Mouse (Mus musculus): Measurements from ENCODE around the gene Mapk8ip1.
A peak's percentile ranks its signal among the peaks of the same experiment; 100 is the strongest.

Gene Mapk8ip1

GRCm38 (mm10) chr2:92391116-92391515 is 9.9 kb downstream of the Mapk8ip1 start:
- DNase-seq (ENCODE audit: low spot score in 2 of 2): no peak

DNA sequence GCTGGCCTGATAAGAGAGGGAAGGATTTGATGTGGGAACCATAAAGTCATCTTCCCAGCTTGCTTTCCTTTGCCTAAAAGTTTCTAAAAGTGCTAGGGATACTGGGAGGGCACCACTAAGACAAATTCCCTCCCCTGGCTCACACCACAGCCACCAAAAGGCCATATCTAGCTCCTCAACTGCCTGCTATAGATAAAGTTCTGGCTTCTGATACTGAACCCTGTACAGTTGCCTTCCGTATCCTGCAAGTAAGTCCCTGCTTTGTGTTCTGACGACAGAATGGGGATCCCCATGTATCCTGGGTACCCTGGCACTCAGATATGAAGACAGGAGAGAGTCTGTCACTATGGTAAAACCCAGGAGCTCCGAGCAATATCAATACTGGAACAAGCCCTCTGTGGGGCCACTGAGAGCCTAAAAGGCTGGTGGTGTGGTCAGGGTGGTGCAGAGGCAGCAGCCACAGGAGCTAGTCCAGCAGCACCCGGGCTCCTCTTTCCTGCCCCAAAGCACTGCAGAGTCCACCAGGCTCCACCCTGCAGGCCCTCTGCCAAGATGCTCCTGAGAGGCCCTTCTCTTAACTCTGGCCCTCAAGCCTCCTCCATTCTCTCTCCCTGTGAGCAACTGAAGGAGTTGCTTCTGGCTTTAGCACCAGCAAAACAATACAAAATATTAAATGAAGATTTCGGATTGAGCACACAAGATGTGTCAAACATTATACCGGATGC is 10.7 kb downstream of the Mapk8ip1 start:
- no peak for DNase-seq (ENCODE audit: low spot score in 2 of 2)

GRCm38 (mm10) chr2:92389645-92390044 is 11.4 kb downstream of the Mapk8ip1 start:
- no peak for DNase-seq (ENCODE audit: low spot score in 2 of 2)

DNA sequence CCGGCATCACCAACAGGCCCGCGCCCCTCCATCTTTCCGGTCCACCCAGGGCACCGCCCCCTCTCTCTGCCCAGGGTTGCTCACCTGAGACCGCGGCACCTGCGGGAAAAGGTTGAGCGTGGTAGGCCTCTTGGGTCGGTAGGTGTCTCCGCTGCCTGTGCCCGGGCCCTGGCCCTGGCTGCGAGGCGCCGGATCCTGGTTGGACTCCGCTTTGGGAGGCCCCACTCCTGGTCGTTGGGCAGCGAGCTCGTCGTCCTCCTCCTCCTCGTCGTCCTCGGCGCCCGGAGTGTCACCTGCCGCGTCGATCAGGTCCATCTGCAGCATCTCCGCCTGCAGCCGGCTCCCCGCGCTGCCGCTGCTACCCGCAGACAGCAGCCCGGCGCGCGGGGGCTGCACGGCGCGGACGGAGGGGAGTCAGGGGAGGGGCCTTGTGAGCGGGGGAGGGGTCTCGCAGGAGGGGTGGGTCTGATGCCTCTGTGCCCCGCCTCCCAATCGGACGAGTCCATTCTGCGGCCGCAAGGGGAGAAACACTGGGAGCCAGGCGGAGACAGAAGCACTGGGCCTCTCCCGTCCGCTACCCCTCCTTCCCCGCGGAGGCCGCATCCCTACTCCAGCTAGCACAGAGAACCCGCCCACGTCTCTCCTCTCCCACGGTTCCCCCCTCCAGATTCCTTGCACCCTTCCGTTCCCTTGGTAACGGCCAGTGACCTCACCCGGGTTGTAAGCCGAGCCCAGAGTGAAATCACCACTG is 12.0 kb downstream of the Mapk8ip1 start:
- DNase-seq (ENCODE audit: low spot score in 2 of 2): peak; percentile 23 to 33

DNA sequence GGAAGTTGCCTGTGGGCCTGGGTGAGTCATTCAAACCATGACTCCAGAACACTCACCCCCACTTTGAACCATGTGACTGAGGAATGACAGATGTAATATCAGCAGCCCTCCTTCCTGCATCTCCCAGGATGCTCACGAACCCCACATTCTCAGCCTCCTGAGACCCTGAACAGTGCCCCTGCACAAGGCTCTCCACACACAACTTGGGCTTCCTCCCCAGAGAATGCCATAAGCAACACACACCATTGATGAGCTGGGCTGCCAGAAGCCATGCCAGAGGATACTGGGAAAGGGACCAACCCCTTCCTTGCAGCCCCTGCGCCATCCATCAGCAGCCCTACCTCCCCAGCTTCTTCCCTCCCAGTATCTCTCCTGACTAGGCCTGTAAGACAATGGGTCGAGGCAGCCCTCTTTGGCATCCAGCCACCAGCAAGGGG is 13.0 kb downstream of the Mapk8ip1 start:
- DNase-seq (ENCODE audit: low spot score in 2 of 2): no peak

- DNase-seq (ENCODE audit: low spot score in 2 of 2): no peak
Observed at GRCm38 (mm10) chr2:92387646-92388045, 13.4 kb downstream of the Mapk8ip1 start.

DNA sequence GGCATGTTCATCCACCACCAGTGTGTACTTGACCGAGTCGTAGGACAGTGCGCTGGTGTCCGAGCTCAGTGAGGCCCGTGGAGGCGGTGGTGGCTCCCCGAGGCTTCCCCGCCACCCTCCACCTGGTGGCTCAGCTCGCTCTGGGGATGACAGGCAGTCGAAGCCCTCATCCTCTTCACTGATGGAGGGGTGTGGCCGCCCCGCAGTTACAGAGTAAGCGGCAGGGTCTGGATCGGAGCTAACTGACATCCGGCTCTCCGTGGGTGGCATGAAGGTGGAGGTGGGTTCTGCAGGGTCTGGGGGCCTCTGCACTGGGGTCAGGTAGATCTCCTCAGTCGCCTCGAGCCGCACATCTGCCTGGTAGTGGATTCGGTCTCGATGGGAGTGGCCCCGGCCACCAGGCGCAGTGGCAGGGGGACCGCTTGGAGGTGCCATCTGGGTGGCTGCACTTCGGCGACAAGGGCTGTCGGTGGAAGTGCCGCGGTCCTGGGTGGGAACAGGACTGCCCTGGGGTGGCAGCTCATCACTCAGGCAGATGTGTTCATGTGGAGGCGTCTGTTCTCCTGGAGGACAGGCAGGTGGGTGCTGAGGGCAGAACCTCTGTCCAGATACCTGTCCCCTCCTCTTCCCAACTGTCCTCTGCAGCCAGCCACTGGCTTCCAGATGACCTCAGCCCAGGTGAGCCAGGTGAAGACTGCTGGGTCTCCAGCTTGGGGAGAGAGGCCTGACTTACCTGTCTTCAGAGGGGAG is 14.1 kb downstream of the Mapk8ip1 start:
- DNase-seq (ENCODE audit: low spot score in 2 of 2): no peak

- DNase-seq (ENCODE audit: low spot score in 2 of 2): no peak
Observed at GRCm38 (mm10) chr2:92385113-92386051, 15.7 kb downstream of the Mapk8ip1 start.

DNA sequence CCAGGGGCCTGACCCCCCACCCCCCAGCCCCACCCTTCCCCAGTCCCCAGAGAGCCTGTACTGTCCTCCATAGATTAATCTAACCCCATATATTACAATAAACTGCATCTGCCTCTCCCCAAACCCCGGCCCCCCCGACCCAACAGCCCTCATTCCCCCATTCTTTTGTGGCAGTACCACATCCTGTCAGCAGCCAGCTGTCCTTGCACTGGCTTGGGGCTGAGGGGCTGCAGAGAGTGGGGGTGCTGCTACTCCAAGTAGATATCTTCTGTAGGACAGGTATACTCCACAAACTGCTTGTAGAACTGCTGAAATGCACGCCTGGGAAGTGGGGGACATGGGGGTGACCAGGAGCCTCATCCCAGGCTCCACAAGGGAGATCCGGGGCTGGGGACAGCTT is 17.0 kb downstream of the Mapk8ip1 start:
- DNase-seq (ENCODE audit: low spot score in 2 of 2): no peak

- no peak for DNase-seq (ENCODE audit: low spot score in 2 of 2)
Observed at GRCm38 (mm10) chr2:92382759-92383158, 18.3 kb downstream of the Mapk8ip1 start.

DNA sequence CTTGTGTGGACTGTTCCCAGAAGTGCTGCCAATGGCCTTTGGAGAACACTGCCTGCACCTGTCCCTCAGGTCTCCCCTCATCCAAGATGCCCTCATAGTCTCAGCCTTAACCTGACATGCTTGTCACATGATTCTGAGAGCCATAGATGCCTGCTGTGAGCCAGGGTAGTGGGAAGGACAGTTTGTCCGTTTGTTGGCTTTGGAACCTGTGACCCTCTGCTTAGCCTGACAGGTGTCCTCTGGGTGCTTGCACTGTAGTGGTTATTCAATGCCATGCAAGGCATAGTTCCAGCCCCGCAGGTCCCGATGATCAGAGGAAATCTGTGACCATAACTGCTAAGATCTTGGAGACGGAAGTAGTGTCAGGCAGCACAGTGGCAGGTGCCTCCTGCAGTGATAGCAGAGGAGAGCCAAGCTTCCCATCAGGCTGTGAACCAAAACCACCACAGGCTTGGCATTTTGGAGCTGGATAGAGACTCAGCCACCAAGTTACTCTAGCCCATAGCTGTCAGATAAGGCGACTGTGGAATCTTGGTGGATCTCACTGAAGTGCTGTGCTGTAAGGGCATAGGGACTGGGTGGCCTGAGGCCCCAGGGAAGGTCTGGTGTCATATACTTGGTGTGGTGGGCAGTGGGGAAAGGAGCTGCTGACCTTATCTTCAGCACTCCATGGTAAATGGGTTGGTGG is 19.0 kb downstream of the Mapk8ip1 start, which contains the start of gene 1700029I15Rik:
TSS of gene 1700029I15Rik (plus strand) at position 638 of the 688 bp plus-strand sequence.
- no peak for DNase-seq (ENCODE audit: low spot score in 2 of 2)

DNA sequence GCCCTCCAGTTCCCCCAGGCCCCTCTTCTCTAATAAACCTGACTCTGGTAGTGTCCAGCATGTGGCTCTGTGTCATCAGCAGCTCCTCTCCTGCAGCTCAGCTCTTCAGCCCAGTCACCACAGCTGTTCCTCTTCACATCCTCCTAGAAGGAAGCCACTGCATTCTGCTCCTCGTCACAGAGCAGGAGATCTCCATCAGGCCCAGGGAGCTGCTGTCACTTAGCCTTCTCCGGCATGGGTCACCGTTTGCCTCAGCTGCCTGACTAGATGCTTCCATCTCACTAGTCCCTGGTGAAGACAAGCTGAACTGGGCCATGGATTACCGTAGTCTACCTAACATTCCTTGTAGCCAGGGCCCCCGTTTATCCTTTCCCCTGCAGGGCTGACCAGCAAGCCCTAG is 19.9 kb downstream of the Mapk8ip1 start:
- DNase-seq (ENCODE audit: low spot score in 2 of 2): no peak

- no peak for DNase-seq (ENCODE audit: low spot score in 2 of 2)
Observed at GRCm38 (mm10) chr2:92380495-92381050, 20.5 kb downstream of the Mapk8ip1 start.

DNA sequence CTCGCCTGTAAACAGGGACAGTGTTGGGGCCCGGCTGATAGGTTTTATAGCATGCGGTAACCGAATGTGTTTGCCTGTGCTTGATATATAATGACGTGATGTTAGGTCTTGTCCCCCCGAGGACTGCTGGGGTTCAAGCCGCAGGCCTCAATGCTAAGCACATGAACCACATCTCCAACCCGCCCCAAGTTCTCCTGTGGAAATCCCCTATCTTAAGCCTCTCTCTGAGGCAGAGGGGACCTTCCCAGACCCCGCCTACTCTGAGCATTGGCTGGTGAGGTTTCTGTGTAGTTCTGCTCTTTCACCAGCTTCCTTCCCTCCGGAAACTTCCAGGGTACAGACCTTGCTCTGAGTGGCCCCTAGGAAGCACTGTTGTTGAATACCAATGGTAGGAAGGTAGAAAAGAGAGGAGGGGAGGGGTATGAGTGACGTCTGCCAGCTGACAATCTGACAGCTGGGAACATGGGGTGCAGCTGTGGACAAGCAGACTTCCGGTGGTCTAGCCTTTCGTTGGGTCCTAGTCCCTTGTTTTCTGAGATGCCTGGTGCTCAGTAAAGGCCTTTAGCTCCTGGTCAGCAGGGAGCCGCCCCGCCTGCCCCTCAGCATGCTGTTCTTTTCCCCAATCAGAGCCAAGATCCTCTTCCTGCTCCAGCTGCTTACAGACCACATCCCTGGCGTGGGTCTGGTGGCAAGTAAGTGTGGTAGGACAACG is 21.1 kb downstream of the Mapk8ip1 start:
- DNase-seq (ENCODE audit: low spot score in 2 of 2): no peak

DNA sequence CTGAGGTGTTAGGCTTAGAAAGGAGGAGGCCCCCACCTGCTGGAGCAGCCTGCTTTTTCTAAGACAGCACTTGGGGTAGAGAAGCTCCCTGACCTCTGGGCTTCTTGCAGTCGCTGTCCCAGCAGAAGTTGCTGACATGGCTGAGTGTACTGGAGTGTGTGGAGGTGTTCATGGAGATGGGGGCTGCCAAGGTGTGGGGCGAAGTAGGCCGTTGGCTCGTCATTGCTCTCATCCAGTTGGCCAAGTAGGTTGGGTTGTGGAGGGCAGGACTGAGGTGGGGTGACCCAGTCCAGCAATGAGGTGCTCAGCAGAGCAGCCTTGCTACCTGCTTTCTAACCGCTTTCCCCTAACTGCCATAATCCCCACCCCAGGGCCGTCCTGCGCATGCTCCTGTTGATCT is 23.7 kb downstream of the Mapk8ip1 start:
- no peak for DNase-seq (ENCODE audit: low spot score in 2 of 2)

DNA sequence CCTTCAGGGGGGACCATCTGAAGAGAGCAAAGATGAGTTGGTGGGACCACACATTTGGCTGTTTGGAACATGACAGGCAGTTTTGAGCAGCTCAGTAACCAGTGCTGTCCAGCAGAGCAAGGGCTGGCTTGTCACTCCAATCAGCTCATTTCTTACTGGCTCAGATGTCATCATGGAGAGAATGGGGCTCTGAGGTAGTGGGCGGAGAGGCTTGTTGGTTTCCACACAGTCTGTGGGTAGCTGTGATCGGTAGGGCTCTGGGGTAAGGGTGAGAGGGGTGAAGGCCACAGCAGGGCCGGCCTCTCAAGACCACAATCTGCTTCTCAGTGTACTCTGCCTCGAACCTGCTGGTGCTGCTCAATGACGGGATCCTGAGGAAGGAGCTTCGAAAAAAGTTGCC is 24.8 kb downstream of the Mapk8ip1 start:
- no peak for DNase-seq (ENCODE audit: low spot score in 2 of 2)

DNA sequence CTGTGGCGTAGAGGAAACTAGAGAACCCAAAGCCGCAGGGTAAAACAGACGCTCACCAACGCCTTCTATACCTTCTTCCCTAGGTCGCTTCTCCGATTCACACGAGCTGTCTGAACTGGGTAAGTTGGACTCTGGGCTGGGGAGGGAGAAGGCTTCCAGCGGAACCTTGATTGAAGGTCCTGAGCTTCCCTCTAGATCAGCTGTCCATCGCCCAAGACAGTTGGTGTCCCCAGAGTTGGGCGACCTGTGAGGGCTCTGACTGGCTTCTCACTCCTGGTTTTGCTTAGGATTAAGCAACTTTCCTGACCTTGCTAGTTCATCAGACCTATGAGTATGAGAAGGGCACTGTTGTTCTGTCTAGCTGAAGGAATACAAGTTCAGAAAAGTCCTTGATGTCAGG is 25.3 kb downstream of the Mapk8ip1 start:
- no peak for DNase-seq (ENCODE audit: low spot score in 2 of 2)

- DNase-seq (ENCODE audit: low spot score in 2 of 2): peak; percentile 95
Observed at GRCm38 (mm10) chr2:92375099-92375623, 25.9 kb downstream of the Mapk8ip1 start.

GRCm38 (mm10) chr2:92374514-92374913 is 26.5 kb downstream of the Mapk8ip1 start, which contains the start of the genes Pex16 and Large2:
Pex16 (plus strand) TSS chr2:92374676.
Large2 (minus strand) TSS chr2:92374869.
- peak; percentile 25 to 35 for DNase-seq (ENCODE audit: low spot score in 2 of 2)

Data from natural killer cell, adult 2 months (primary cell).